8 mouse cellular contexts compared by ENCODE assay signal in the genomic region with DNA sequence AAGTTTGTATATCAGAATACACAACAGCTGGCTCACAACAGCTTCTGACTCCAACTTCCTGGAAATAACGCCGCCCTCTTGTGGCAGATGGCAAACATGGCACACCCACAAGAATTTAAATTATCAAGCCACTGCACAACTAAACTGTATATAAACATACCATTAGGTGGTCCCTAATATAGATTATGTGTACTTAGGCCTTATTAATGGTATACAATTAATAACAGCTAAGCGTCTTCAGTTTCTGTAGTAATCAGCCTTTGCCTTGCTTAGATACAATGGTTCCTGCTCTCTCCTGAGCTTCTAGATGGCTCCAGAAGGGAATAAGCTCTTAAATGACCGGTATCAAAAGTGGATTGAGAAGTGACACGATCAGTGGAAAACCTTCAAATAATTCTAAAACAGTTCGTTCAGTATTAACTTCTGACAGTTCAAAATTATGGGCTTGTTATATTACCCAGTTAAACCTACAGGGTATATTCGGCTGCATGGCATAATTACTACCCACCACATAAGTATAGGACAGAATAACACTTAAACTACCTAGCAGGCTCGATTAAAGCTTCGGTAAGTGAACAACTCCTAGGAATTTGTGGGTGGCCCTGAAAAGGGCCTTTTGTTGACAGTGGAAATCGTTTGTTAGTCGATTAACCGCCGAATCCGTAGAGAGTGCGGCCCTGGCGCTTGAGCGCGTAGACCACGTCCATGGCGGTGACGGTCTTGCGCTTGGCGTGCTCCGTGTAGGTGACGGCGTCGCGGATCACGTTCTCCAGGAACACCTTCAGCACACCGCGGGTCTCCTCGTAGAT. TPM values are rescaled to one million over a fixed set of nuclear protein-coding genes. Genes with fewer than 3 reads are reported as not detected.
DNase-seq lines count a peak whose midpoint lies in the region; ATAC-seq lines count a peak whose summit lies in the region.

No protein-coding gene starts in this region.

- H3K9me3 ChIP-seq in heart, embryonic 15.5 days (replicated peaks), result no peaks in the 10 kb centered on the region

- H3K27me3 ChIP-seq in heart, embryonic 15.5 days, result no peaks in the 10 kb centered on the region

- ATAC-seq in heart, embryonic 15.5 days (replicated peaks; ENCODE audit: insufficient number of reproducible peaks, insufficient read depth, low FRiP score, low read depth), result peak; percentile 13

- peak overlapping the region; percentile 80 for H3K27ac ChIP-seq in heart, embryonic 15.5 days

- peak overlapping the region; percentile 35 for H3K9ac ChIP-seq in heart, embryonic 15.5 days

- no peaks in the 10 kb centered on the region for H3K36me3 ChIP-seq in heart, embryonic 15.5 days

- under 1% methylated on average over 32 of the region's 32 CpGs for WGBS in heart, embryonic 15.5 days

- H3K4me3 ChIP-seq in heart, embryonic 15.5 days, result peak overlapping the region; percentile 45

- H3K4me2 ChIP-seq in heart, embryonic 15.5 days, result peak overlapping the region; percentile 65

- DNase-seq in 416B (ENCODE audit: low read depth) (peak; percentile 92), ES-CJ7 (ENCODE audit: low read depth, low spot score) (peak; percentile 82)
- DNase-seq in embryo, embryonic 11 days, result peak; percentile 87
- DNase-seq in kidney, postnatal 25 days, result peak; percentile 45 to 61
- peak; percentile 76 for DNase-seq in lung, postnatal 36 days
- DNase-seq in right cerebral cortex, postnatal 4 days, result peak; percentile 46
- no peak for DNase-seq in layer of hippocampus, adult 9-10 months (ENCODE audit: low spot score)

- H3K4me1 ChIP-seq in heart, embryonic 15.5 days (replicated peaks), result peaks cover 12% of the 10 kb centered on the region

RNA-seq across cellular contexts. Expression of gene Hist1h4c, which starts 0.6 kb away (rescaled TPM):
- 2.4 and 2.7 TPM in 2 replicates for polyA plus RNA-seq in heart, embryonic 15.5 days (2015; fragmentation: Nextera tagmentation; extraction: Ambion mirVana)

RNA-seq across cellular contexts. Expression of gene Hist1h1t, which starts 2.1 kb away (rescaled TPM):
- polyA plus RNA-seq in heart, embryonic 15.5 days (2015; fragmentation: Nextera tagmentation; extraction: Ambion mirVana), result 0.14 TPM in 1 of 2 replicates, not detected in the other

RNA-seq across cellular contexts. Expression of gene Hfe, which starts 13.0 kb away (rescaled TPM):
- polyA plus RNA-seq in heart, embryonic 15.5 days (2015; fragmentation: Nextera tagmentation; extraction: Ambion mirVana), result 10.3 and 13.6 TPM in 2 replicates

RNA-seq across cellular contexts. Expression of gene Hist1h2bc, which starts 13.7 kb away (rescaled TPM):
- 51.8 and 52.1 TPM in 2 replicates for polyA plus RNA-seq in heart, embryonic 15.5 days (2015; fragmentation: Nextera tagmentation; extraction: Ambion mirVana)

RNA-seq across cellular contexts. Expression of gene Hist1h2ac, which starts 13.9 kb away (rescaled TPM):
- polyA plus RNA-seq in heart, embryonic 15.5 days (2015; fragmentation: Nextera tagmentation; extraction: Ambion mirVana), result 0.50 and 0.74 TPM in 2 replicates
